Mouse (Mus musculus) limb, embryonic 11.5 days (tissue): ENCODE results near the gene Dnajc16. TPM values are rescaled to one million over a fixed set of nuclear protein-coding genes. Genes with fewer than 3 reads are reported as not detected.

ENCODE experiments used
- ATAC-seq: fragments of 200-750 bp; cut with Nextera tagmentation; 2 replicates; pipeline ENCODE4 v1.8.0; 2017; ENCODE audit warnings: low read depth; ENCODE audit not compliant: insufficient number of reproducible peaks, low FRiP score, low TSS enrichment
- DNase-seq: peaks from one replicate; pipeline ENCODE4 v3.0.0-alpha.2; 2015; ENCODE audit warnings: low spot score
- H3K27ac ChIP-seq: fragments of 300-500 bp; sonication (generic); replicated peaks from 2 replicates; pipeline ENCODE4 v1.5.1; 2014; ENCODE audit warnings: low read depth, mild to moderate bottlenecking, low read length
- H3K27me3 ChIP-seq: fragments of 300-500 bp; sonication (generic); 2 replicates; pipeline ENCODE4 v1.6.1; 2014; ENCODE audit warnings: mild to moderate bottlenecking, low read length, mixed read lengths; ENCODE audit not compliant: control insufficient read depth, insufficient read depth
- H3K36me3 ChIP-seq: fragments of 300-500 bp; sonication (generic); 2 replicates; pipeline ENCODE4 v1.6.1; 2014; ENCODE audit warnings: mild to moderate bottlenecking, low read length, moderate library complexity, mixed read lengths; ENCODE audit not compliant: control insufficient read depth, insufficient read depth
- H3K4me1 ChIP-seq: fragments of 300-500 bp; sonication (generic); 2 replicates; pipeline ENCODE4 v1.6.1; 2014; ENCODE audit warnings: low read length, mixed read lengths; ENCODE audit not compliant: control insufficient read depth, insufficient read depth
- H3K4me2 ChIP-seq: fragments of 300-500 bp; sonication (generic); 2 replicates; pipeline ENCODE4 v1.6.1; 2014; ENCODE audit warnings: low read depth, mild to moderate bottlenecking, moderate library complexity; ENCODE audit not compliant: severe bottlenecking
- H3K4me3 ChIP-seq: fragments of 300-500 bp; sonication (generic); 2 replicates; pipeline ENCODE4 v1.5.1; 2014; ENCODE audit warnings: low read depth, low read length
- H3K9ac ChIP-seq: fragments of 300-500 bp; sonication (generic); 2 replicates; pipeline ENCODE4 v1.6.1; 2014; ENCODE audit warnings: mild to moderate bottlenecking, low read length
- H3K9me3 ChIP-seq: fragments of 300-500 bp; sonication (generic); 2 replicates; pipeline ENCODE4 v1.6.1; 2016; ENCODE audit warnings: low read length; ENCODE audit not compliant: control insufficient read depth
- WGBS: fragments of 180-500 bp; shearing (Covaris S2); extraction: QIAGEN DNeasy Blood & Tissue Kit; methylation state at CpG from one replicate; pipeline ENCODE4 v1.1.7; 2014; 5-methylcytosine and 5-hydroxymethylcytosine counted together
- polyA plus RNA-seq: library from polyadenylated mRNA; unstranded; fragments of >200 nt; fragmentation: Nextera tagmentation; extraction: Ambion mirVana; gene quantifications from 2 replicates; pipeline ENCODE4 v1.2.1, GENCODE M21; 2014

The Dnajc16 gene
- polyA plus RNA-seq, 1 experiment from 2014 or later: 3.1 TPM

DNA sequence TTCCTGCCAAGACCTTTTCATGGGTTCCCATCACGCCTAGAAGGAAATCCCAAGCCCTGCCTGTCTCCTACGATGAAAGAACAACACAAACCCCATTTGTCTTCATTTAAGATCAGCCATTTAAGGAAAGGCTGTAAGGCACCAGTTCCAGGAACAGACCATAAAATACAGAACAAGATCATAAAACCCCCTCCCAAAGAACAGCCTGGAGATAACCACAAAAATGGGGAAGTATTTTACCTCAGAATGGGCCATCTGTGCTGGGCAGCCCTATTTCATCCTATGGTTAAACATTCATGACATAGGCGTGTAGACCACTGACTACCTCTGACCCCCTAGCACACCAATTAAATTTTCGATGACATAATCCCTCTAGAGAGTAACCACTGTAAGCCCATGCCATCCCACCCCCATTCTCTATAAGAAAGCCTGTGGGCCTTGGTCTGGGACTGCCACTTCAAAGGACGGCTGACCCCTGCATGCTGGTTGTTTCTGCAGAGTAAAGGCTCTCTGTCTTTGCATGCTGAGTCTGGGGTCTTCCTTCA is 77.1 kb downstream of the Dnajc16 start:
- H3K27ac ChIP-seq: no peak overlapping the region
- 57% methylated on average over 5 of the region's 5 CpGs for WGBS

DNA sequence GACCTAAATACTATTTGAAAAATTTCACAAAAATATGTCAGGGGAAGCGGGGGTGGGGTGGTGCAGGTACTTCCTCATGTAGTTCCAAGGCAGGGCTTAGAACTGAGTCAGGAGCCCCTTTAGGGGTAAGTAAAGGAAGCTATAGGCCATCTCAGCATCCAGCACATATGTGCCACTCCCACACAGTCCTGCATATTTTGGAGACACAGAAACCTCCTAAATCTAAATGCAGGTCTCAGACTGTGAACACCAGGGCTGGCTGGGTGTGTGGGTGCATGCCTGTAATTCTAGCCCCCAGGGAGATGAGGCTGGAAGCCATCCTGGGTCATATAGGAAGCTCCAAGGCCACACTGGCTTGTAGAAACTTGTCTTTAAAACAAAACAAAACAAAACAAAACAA is 79.5 kb downstream of the Dnajc16 start:
- WGBS: 96% methylated on average over 1 of the region's 1 CpGs
- DNase-seq (no peak), ATAC-seq (no peak)
- Histone ChIP-seq H3K27me3 (no peaks in the 10 kb centered on the region), H3K4me1 (peaks cover 18% of the 10 kb centered on the region), H3K36me3 (peaks cover 31% of the 10 kb centered on the region; the same call in 1 of the 2 replicates), H3K9ac (no peak overlapping the region), H3K4me2 (no peak overlapping the region), H3K27ac (no peak overlapping the region), H3K9me3 (no peaks in the 10 kb centered on the region), H3K4me3 (no peak overlapping the region)

More for the DNA sequence above, 77.1 kb downstream of the Dnajc16 start:
- DNase-seq (no peak), ATAC-seq (no peak)
- H3K9ac ChIP-seq: no peak overlapping the region
- H3K27me3 ChIP-seq: no peaks in the 10 kb centered on the region
- H3K4me1 ChIP-seq: peaks cover 18% of the 10 kb centered on the region
- H3K9me3 ChIP-seq: no peaks in the 10 kb centered on the region
- H3K36me3 ChIP-seq: peaks cover 23% of the 10 kb centered on the region; the same call in 1 of the 2 replicates
- no peak overlapping the region for H3K4me2 ChIP-seq
- H3K4me3 ChIP-seq: no peak overlapping the region

Other genes starting within 250 kb of the Dnajc16 start
- 67.2 and 73.2 TPM in 2 replicates for gene Fblim1, start 184.8 kb downstream of the Dnajc16 start, polyA plus RNA-seq
- gene Tmem82, start 172.3 kb downstream of the Dnajc16 start, polyA plus RNA-seq: 0.27 and 0.60 TPM in 2 replicates
- not detected in 2 replicates for gene Slc25a34, start 167.1 kb downstream of the Dnajc16 start, polyA plus RNA-seq
- gene Plekhm2, start 126.0 kb downstream of the Dnajc16 start, polyA plus RNA-seq: 3.9 and 4.4 TPM in 2 replicates
- gene Rsc1a1, start 105.3 kb downstream of the Dnajc16 start, polyA plus RNA-seq: 1.4 and 3.5 TPM in 2 replicates
- gene Ddi2, start 67.5 kb downstream of the Dnajc16 start, polyA plus RNA-seq: 22.4 and 25.9 TPM in 2 replicates
- gene Agmat, start 44.3 kb downstream of the Dnajc16 start, polyA plus RNA-seq: 0.11 TPM in 1 of 2 replicates, not detected in the other
- 16.9 and 19.0 TPM in 2 replicates for gene Casp9, start 2.7 kb upstream of the Dnajc16 start, polyA plus RNA-seq
- not detected in 2 replicates for gene Cela2a, start 35.2 kb upstream of the Dnajc16 start, polyA plus RNA-seq
- not detected in 2 replicates for gene Ctrc, start 55.4 kb upstream of the Dnajc16 start, polyA plus RNA-seq
- 17.5 and 19.8 TPM in 2 replicates for gene Efhd2, start 84.0 kb upstream of the Dnajc16 start, polyA plus RNA-seq
- gene Fhad1, start 224.2 kb upstream of the Dnajc16 start, polyA plus RNA-seq: 0.64 and 0.68 TPM in 2 replicates